ENCODE assay signal across 8 mouse cellular contexts in the genomic region with DNA sequence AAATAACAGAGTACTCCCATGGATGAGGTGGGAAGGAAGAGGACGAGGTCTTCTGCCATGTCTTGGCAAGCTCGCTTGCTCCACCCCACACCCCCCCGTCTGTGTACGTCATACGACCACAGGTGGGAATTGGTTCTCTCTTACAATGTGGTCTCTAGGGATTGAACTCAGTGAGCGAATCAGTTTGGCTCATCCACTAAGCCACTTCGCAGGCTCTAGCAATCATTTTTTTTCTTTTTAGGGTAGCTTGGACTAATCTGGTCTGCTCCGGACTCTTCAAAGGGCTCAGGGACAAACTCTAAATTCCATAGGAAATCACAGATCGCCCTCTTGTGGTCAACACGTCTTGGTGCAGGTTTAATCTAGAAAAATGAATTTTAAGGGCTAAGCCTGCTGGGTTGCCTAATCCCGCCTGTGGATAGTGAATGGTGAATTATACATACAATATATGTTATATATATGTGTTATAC. TPM values are rescaled to one million over a fixed set of nuclear protein-coding genes. Genes with fewer than 3 reads are reported as not detected.
DNase-seq lines count a peak whose midpoint lies in the region; ATAC-seq lines count a peak whose summit lies in the region.

No protein-coding gene starts in this region.

- no peaks in the 10 kb centered on the region for H3K4me1 ChIP-seq in forebrain, embryonic 12.5 days
- peaks cover 7% of the 10 kb centered on the region for H3K4me1 ChIP-seq in liver, embryonic 15.5 days (replicated peaks)
- H3K4me1 ChIP-seq in neural tube, embryonic 12.5 days: no peaks in the 10 kb centered on the region

- H3K27ac ChIP-seq in forebrain, embryonic 12.5 days: no peak overlapping the region
- H3K27ac ChIP-seq in liver, embryonic 15.5 days (replicated peaks): no peak overlapping the region
- H3K27ac ChIP-seq in neural tube, embryonic 12.5 days: no peak overlapping the region

- peak overlapping the region; percentile 21; the same call in 1 of the 2 replicates for H3K9ac ChIP-seq in forebrain, embryonic 12.5 days
- no peak overlapping the region for H3K9ac ChIP-seq in liver, embryonic 15.5 days
- H3K9ac ChIP-seq in neural tube, embryonic 12.5 days: no peak overlapping the region

- H3K4me2 ChIP-seq in forebrain, embryonic 12.5 days: peak overlapping the region; percentile 41
- peak overlapping the region; percentile 57 for H3K4me2 ChIP-seq in liver, embryonic 15.5 days
- H3K4me2 ChIP-seq in neural tube, embryonic 12.5 days (replicated peaks): peak overlapping the region; percentile 55

- H3K9me3 ChIP-seq in forebrain, embryonic 12.5 days: no peaks in the 10 kb centered on the region
- H3K9me3 ChIP-seq in liver, embryonic 15.5 days (replicated peaks): no peaks in the 10 kb centered on the region
- no peaks in the 10 kb centered on the region for H3K9me3 ChIP-seq in neural tube, embryonic 12.5 days

- H3K27me3 ChIP-seq in forebrain, embryonic 12.5 days: no peaks in the 10 kb centered on the region
- H3K27me3 ChIP-seq in liver, embryonic 15.5 days: no peaks in the 10 kb centered on the region
- no peaks in the 10 kb centered on the region for H3K27me3 ChIP-seq in neural tube, embryonic 12.5 days (replicated peaks)

- 12% methylated on average over 11 of the region's 11 CpGs for WGBS in forebrain, embryonic 12.5 days
- WGBS in liver, embryonic 15.5 days (ENCODE audit: insufficient replicate concordance): 14% methylated on average over 11 of the region's 11 CpGs
- WGBS in neural tube, embryonic 12.5 days: 23% methylated on average over 11 of the region's 11 CpGs

- peaks cover 11% of the 10 kb centered on the region for H3K36me3 ChIP-seq in forebrain, embryonic 12.5 days (replicated peaks)
- H3K36me3 ChIP-seq in liver, embryonic 15.5 days (replicated peaks): peaks cover 11% of the 10 kb centered on the region
- peaks cover 10% of the 10 kb centered on the region for H3K36me3 ChIP-seq in neural tube, embryonic 12.5 days

- peak; percentile 72 for ATAC-seq in forebrain, embryonic 12.5 days (ENCODE audit: low FRiP score)
- peak; percentile 83 for ATAC-seq in inflammation-experienced regulatory T-cells, adult 6 months
- ATAC-seq in liver, embryonic 15.5 days (ENCODE audit: insufficient read depth): peak; percentile 51
- ATAC-seq in neural tube, embryonic 12.5 days (ENCODE audit: low FRiP score, low read depth): peak; percentile 74

- H3K4me3 ChIP-seq in forebrain, embryonic 12.5 days (replicated peaks): peak overlapping the region; percentile 27
- peak overlapping the region; percentile 31; the same call in 1 of the 2 replicates for H3K4me3 ChIP-seq in liver, embryonic 15.5 days (replicated peaks)
- H3K4me3 ChIP-seq in neural tube, embryonic 12.5 days: peak overlapping the region; percentile 5; the same call in 1 of the 2 replicates

- DNase-seq in spleen, adult 12 weeks (ENCODE audit: low spot score): peak; percentile 19
- no peak for DNase-seq in spleen, postnatal 4 days (ENCODE audit: low spot score in 2 of 2)
- DNase-seq in c-Kit-positive CD71-negative TER-119-negative erythroid progenitor cells, embryonic 14.5 days (ENCODE audit: low read depth): peak; percentile 58
- DNase-seq in urinary bladder, postnatal 10 days (ENCODE audit: low spot score): no peak

RNA-seq across cellular contexts. Expression of gene Yeats4, which starts 14.8 kb away (rescaled TPM):
- polyA plus RNA-seq in forebrain, embryonic 12.5 days (2016; fragmentation: Nextera tagmentation; extraction: Ambion mirVana): 140 and 144 TPM in 2 replicates
- 10 to 100 TPM; 22.8 to 31.7 (median 25.0) TPM for polyA plus RNA-seq in inflammation-experienced regulatory T-cells, adult 6 months (2017; shearing (Covaris generic))
- 34.3 and 35.7 TPM in 2 replicates for polyA plus RNA-seq in liver, embryonic 15.5 days (2015; fragmentation: Nextera tagmentation; extraction: Ambion mirVana)
- polyA plus RNA-seq in neural tube, embryonic 12.5 days (2016; fragmentation: Nextera tagmentation; extraction: Ambion mirVana): 125 and 131 TPM in 2 replicates

RNA-seq across cellular contexts. Expression of gene 9530003J23Rik, which starts 29.0 kb away (rescaled TPM):
- polyA plus RNA-seq in forebrain, embryonic 12.5 days (2016; fragmentation: Nextera tagmentation; extraction: Ambion mirVana): not detected in 2 replicates
- not detected for polyA plus RNA-seq in inflammation-experienced regulatory T-cells, adult 6 months (2017; shearing (Covaris generic))
- not detected in 2 replicates for polyA plus RNA-seq in liver, embryonic 15.5 days (2015; fragmentation: Nextera tagmentation; extraction: Ambion mirVana)
- polyA plus RNA-seq in neural tube, embryonic 12.5 days (2016; fragmentation: Nextera tagmentation; extraction: Ambion mirVana): not detected in 2 replicates

Comparison
In these comparisons a context has a peak if more than half of its experiments do, and no peak if none do; other contexts are left out.
1. DNase-seq: peak in spleen, adult 12 weeks (single experiment) and c-Kit-positive CD71-negative TER-119-negative erythroid progenitor cells, embryonic 14.5 days (single experiment); none in spleen, postnatal 4 days (0 of 2) and urinary bladder, postnatal 10 days (single experiment).
2. Peak in every context shown above with its lines, with median percentiles within 50 percentile points of each other: ATAC-seq, H3K4me2 ChIP-seq and H3K4me3 ChIP-seq.